Mouse (Mus musculus) frontal cortex, postnatal 36 days (tissue): ENCODE data around the gene Dhdds.
"Not testable (repeated sequence)": the region's sequence is repeated elsewhere in the genome, so short reads cannot be mapped to it uniquely, and the experiment has no call there.

ENCODE experiments used
- DNase-seq, 2 experiments: peaks; one replicate each; pipeline ENCODE4 v3.0.0; 2022; ENCODE audit warnings: low spot score in 2 of 2

Gene Dhdds

GRCm38 (mm10) chr4:134005581-134006358 is 5.1 kb upstream of the Dhdds start:
- no peak for DNase-seq

- no peak for DNase-seq
Measured at GRCm38 (mm10) chr4:134002903-134003302, 2.2 kb upstream of the Dhdds start.

- DNase-seq, result no peak
Measured at GRCm38 (mm10) chr4:134002246-134002645, 1.5 kb upstream of the Dhdds start.

GRCm38 (mm10) chr4:134001710-134002109 is 992 bp upstream of the Dhdds start:
- no peak for DNase-seq

GRCm38 (mm10) chr4:133994697-133995096 is 6.0 kb downstream of the Dhdds start:
- DNase-seq, result no peak

- DNase-seq, result no peak
Measured at GRCm38 (mm10) chr4:133991087-133991660, 9.5 kb downstream of the Dhdds start.

- DNase-seq, result no peak
Measured at GRCm38 (mm10) chr4:133990035-133990434, 10.7 kb downstream of the Dhdds start.

- DNase-seq, result not testable (repeated sequence)
Measured at GRCm38 (mm10) chr4:133988289-133988688, 12.4 kb downstream of the Dhdds start.

- no peak for DNase-seq
Measured at GRCm38 (mm10) chr4:133982936-133983335, 17.8 kb downstream of the Dhdds start.

- DNase-seq, result no peak
Measured at GRCm38 (mm10) chr4:133980496-133980895, 20.2 kb downstream of the Dhdds start.

- DNase-seq, result no peak
Measured at GRCm38 (mm10) chr4:133978021-133978711, 22.6 kb downstream of the Dhdds start.

GRCm38 (mm10) chr4:133971741-133972140 is 29.0 kb downstream of the Dhdds start:
- DNase-seq, result no peak

GRCm38 (mm10) chr4:133970876-133971275 is 29.8 kb downstream of the Dhdds start:
- DNase-seq, result no peak

GRCm38 (mm10) chr4:133970196-133970595 is 30.5 kb downstream of the Dhdds start:
- no peak for DNase-seq

GRCm38 (mm10) chr4:133969114-133969770 is 31.5 kb downstream of the Dhdds start:
- peak in 1 of 2 experiments; percentile 16 for DNase-seq

- DNase-seq, result peak in 1 of 2 experiments; percentile 41
Measured at GRCm38 (mm10) chr4:133968150-133968921, 32.4 kb downstream of the Dhdds start, which contains the start of gene Hmgn2. Hmgn2 (minus strand) TSS chr4:133968650.

- DNase-seq, result peak; percentile 87 to 90
Measured at GRCm38 (mm10) chr4:133967866-133968149, 32.9 kb downstream of the Dhdds start.

- peak; percentile 96 to 98 for DNase-seq
Measured at GRCm38 (mm10) chr4:133967138-133967865, 33.4 kb downstream of the Dhdds start.

GRCm38 (mm10) chr4:133966271-133966940 is 34.3 kb downstream of the Dhdds start:
- no peak for DNase-seq

GRCm38 (mm10) chr4:133962566-133962965 is 38.2 kb downstream of the Dhdds start:
- DNase-seq, result no peak
